In the genomic region with DNA sequence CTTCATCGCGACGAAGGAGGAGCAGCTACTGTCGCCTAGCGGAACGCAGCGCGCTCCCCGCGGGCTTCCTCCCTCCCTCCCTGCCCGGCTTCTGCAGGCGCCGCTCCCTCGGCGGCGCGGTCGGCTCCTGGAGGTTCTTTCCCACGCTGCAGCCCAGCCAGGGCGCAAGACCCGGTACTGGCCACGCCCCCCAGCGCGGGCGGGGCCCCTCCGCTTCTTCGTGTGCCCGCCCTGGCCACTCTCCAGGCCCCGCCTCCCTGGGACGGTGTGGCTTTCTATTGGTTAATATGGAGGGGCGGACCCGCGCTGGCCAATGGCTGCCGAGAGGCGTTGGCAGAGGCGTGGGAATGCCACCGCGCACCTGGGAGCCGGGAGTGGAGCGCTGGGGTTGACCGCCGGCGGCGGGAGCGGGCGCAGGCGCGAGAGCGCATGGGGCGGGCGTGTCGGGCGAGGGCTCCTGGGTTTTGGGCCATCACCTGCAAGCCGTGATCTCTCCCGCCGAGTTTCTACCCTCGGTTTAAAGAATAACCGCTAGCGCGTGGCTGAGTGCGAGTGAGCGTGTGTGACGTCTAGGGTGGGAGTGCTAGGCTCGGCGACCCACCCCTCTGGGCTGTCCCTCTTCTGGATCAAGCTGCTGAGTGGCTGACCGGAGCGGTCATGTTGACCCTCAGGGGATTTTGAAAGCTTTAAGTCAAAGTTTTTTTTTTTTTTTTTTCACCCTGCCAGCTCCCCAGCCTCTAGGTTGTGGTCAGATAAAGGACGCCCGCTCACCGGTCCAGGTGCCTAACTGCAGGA, we compare ENCODE assay signal across 8 mouse cellular contexts. TPM values are rescaled to one million over a fixed set of nuclear protein-coding genes. Genes with fewer than 3 reads are reported as not detected.
DNase-seq lines count a peak whose midpoint lies in the region; ATAC-seq and TF ChIP-seq lines count a peak whose summit lies in the region.

A gene (minus strand): TSS at position 159 of the 795 bp plus-strand sequence.

- H3K27ac ChIP-seq in heart, embryonic 12.5 days (ENCODE audit: poor library complexity, severe bottlenecking): peak within 1 kb of the TSS; percentile 96
- H3K27ac ChIP-seq in kidney, postnatal 0 days: peak within 1 kb of the TSS; percentile 50; the same call in 1 of the 2 replicates
- H3K27ac ChIP-seq in liver, adult 2 months (replicated peaks; ENCODE audit: insufficient read depth, low read depth, low read length): no peak within 1 kb of the TSS

- no peak for TF ChIP-seq CTCF in kidney, postnatal 0 days (IDR thresholded peaks at IDR 0.05; ENCODE audit: low read depth)
- no peak for TF ChIP-seq CTCF in liver, adult 2 months (IDR thresholded peaks at IDR 0.05; ENCODE audit: low read depth, low read length)

- 0 out of 2 replicates have a peak, but pooled peaks have one; percentile 22 for TF ChIP-seq POLR2A in liver, adult 2 months (IDR thresholded peaks at IDR 0.05; ENCODE audit: extremely low read depth, insufficient read depth, low read length)

- peak; percentile 98 for ATAC-seq in heart, embryonic 12.5 days (ENCODE audit: insufficient number of reproducible peaks, low FRiP score)
- ATAC-seq in kidney, postnatal 0 days (replicated peaks; ENCODE audit: low FRiP score, low read depth): peak; percentile 99
- peak; percentile 95 for ATAC-seq in monocyte, adult 5-6 weeks (replicated peaks; ENCODE audit: insufficient number of reproducible peaks, low FRiP score, low TSS enrichment, poor library complexity, severe bottlenecking)

- H3K9ac ChIP-seq in heart, embryonic 12.5 days: peak within 1 kb of the TSS; percentile 92
- H3K9ac ChIP-seq in kidney, postnatal 0 days (ENCODE audit: low read depth, low read length): peak within 1 kb of the TSS; percentile 49; the same call in 1 of the 2 replicates
- peak within 1 kb of the TSS; percentile 25 for H3K9ac ChIP-seq in liver, adult 2 months (ENCODE audit: low read depth, low read length)

- WGBS in heart, embryonic 12.5 days: under 1% methylated on average over 66 of the region's 70 CpGs
- under 1% methylated on average over 70 of the region's 70 CpGs for WGBS in kidney, postnatal 0 days
- whole genome bisulfite sequencing in liver, adult 2 months: under 1% methylated on average over 70 of the region's 70 CpGs

- peak; percentile 94 for DNase-seq in CD4-positive, CD25-positive, alpha-beta regulatory T cell, adult 2 months (ENCODE audit: low read depth, low spot score)
- peak; percentile 77 for DNase-seq in c-Kit-negative CD71-positive TER-119-positive erythroid progenitor cells, embryonic 14.5 days (ENCODE audit: low read depth, low spot score)
- DNase-seq in fat pad, adult 2 months (ENCODE audit: extremely low read depth, low read depth, low spot score): peak; percentile 21
- peak; percentile 97 for DNase-seq in kidney, postnatal 0 days (ENCODE audit: low spot score)
- peak; percentile 75 for DNase-seq in liver, adult 2 months (ENCODE audit: extremely low read depth, low read depth, low spot score)
- DNase-seq in spleen, postnatal 36 days (ENCODE audit: low spot score in 2 of 2): peak; percentile 92 to 94

- H3K36me3 ChIP-seq in heart, embryonic 12.5 days: peaks cover 4% of the 10 kb centered on the region
- H3K36me3 ChIP-seq in kidney, postnatal 0 days (ENCODE audit: insufficient read depth, low read length): no peaks in the 10 kb centered on the region
- H3K36me3 ChIP-seq in liver, adult 2 months (ENCODE audit: control insufficient read depth, insufficient read depth, low read length): no peaks in the 10 kb centered on the region

- peak within 1 kb of the TSS; percentile 69 for H3K4me2 ChIP-seq in heart, embryonic 12.5 days
- H3K4me2 ChIP-seq in kidney, postnatal 0 days (ENCODE audit: low read length): peak within 1 kb of the TSS; percentile 83

- H3K4me1 ChIP-seq in heart, embryonic 12.5 days (replicated peaks): peaks cover 31% of the 10 kb centered on the region
- H3K4me1 ChIP-seq in kidney, postnatal 0 days (replicated peaks; ENCODE audit: insufficient read depth, low read length): no peaks in the 10 kb centered on the region
- H3K4me1 ChIP-seq in liver, adult 2 months (ENCODE audit: control insufficient read depth, insufficient read depth, low read length): peaks cover 10% of the 10 kb centered on the region

- H3K79me2 ChIP-seq in liver, adult 2 months (ENCODE audit: control insufficient read depth, insufficient read depth, low read length): no peaks in the 10 kb centered on the region

- H3K4me3 ChIP-seq in heart, embryonic 12.5 days: peak within 1 kb of the TSS; percentile 89
- H3K4me3 ChIP-seq in kidney, postnatal 0 days (replicated peaks; ENCODE audit: low read depth, low read length): peak within 1 kb of the TSS; percentile 56
- peak within 1 kb of the TSS; percentile 61 for H3K4me3 ChIP-seq in liver, adult 2 months (ENCODE audit: insufficient read depth, low read depth, low read length)

- H3K27me3 ChIP-seq in heart, embryonic 12.5 days (replicated peaks): peaks cover 7% of the 10 kb centered on the region
- H3K27me3 ChIP-seq in kidney, postnatal 0 days (ENCODE audit: insufficient read depth, low read length): 0 out of 2 replicates have a peak, but pooled peaks cover 4% of the 10 kb centered on the region
- H3K27me3 ChIP-seq in liver, adult 2 months (ENCODE audit: control insufficient read depth, insufficient read depth, low read length): peaks cover 24% of the 10 kb centered on the region

- no peaks in the 10 kb centered on the region for H3K9me3 ChIP-seq in heart, embryonic 12.5 days (replicated peaks)
- H3K9me3 ChIP-seq in kidney, postnatal 0 days (replicated peaks; ENCODE audit: low read length): no peaks in the 10 kb centered on the region

RNA-seq across cellular contexts. Expression of the gene that starts here (rescaled TPM):
- 47.6 and 53.3 TPM in 2 replicates for polyA plus RNA-seq in heart, embryonic 12.5 days (2016; fragmentation: Nextera tagmentation; extraction: Ambion mirVana)
- 3.4 and 3.5 TPM in 2 replicates for polyA plus RNA-seq in kidney, postnatal 0 days (2015; fragmentation: Nextera tagmentation; extraction: Ambion mirVana)
- 0.18 and 0.40 TPM in 2 replicates for total RNA-seq in liver, adult 2 months (2014; rRNA removed)
- polyA plus RNA-seq in liver, adult 2 months (2012; rRNA removed): 0.38 and 0.40 TPM in 2 replicates
- total RNA-seq in monocyte, adult 5-6 weeks (2017): not detected in 3 replicates

Comparison
In these comparisons a context has a peak if more than half of its experiments do, and no peak if none do; other contexts are left out.
1. RNA of the gene that starts here (polyA plus RNA-seq): 47.6 to 53.3 TPM in heart, embryonic 12.5 days; 3.4 to 3.5 TPM in kidney, postnatal 0 days and 0.38 to 0.40 TPM in liver, adult 2 months; every median in the first group is over 10 times any median in the second.
2. Peak in DNase-seq, H3K4me3 ChIP-seq and H3K9ac ChIP-seq in liver, adult 2 months; RNA of the gene not detected or under 1 TPM.
3. Peak in ATAC-seq in monocyte, adult 5-6 weeks; RNA of the gene not detected or under 1 TPM.
4. DNase-seq: peak in every context shown above with its lines; median percentile 97 in kidney, postnatal 0 days; 94 in CD4-positive, CD25-positive, alpha-beta regulatory T cell, adult 2 months; 93 in spleen, postnatal 36 days; 77 in c-Kit-negative CD71-positive TER-119-positive erythroid progenitor cells, embryonic 14.5 days; 75 in liver, adult 2 months; 21 in fat pad, adult 2 months.
5. H3K9ac ChIP-seq: peak in every context shown above with its lines; median percentile 92 in heart, embryonic 12.5 days; 49 in kidney, postnatal 0 days; 25 in liver, adult 2 months.
6. Peak in every context shown above with its lines, with median percentiles within 50 percentile points of each other: ATAC-seq and H3K4me3 ChIP-seq.